Mouse (Mus musculus): ENCODE results near the gene Nmnat2. TPM values are rescaled to one million over a fixed set of nuclear protein-coding genes. Genes with fewer than 3 reads are reported as not detected.

Nmnat2 gene
- polyA plus RNA-seq, 1 experiment from 2014 or later, result 0.89 TPM

- no peak for ATAC-seq (replicated peaks; ENCODE audit: insufficient number of reproducible peaks, insufficient read depth, low FRiP score, low read depth)
- WGBS, result 63% methylated on average over 4 of the region's 4 CpGs
- H3K9ac ChIP-seq, result no peak overlapping the region
- H3K36me3 ChIP-seq, result no peaks in the 10 kb centered on the region
- H3K4me1 ChIP-seq (replicated peaks), result 0 out of 2 replicates have a peak, but pooled peaks cover 2% of the 10 kb centered on the region
- no peak overlapping the region for H3K4me2 ChIP-seq
- no peaks in the 10 kb centered on the region for H3K27me3 ChIP-seq
- no peak overlapping the region for H3K27ac ChIP-seq
- no peak overlapping the region for H3K4me3 ChIP-seq
- no peaks in the 10 kb centered on the region for H3K9me3 ChIP-seq (replicated peaks)
These were observed 68.2 kb downstream of the Nmnat2 start for GRCm38 (mm10) chr1:153023018-153023417.

DNA sequence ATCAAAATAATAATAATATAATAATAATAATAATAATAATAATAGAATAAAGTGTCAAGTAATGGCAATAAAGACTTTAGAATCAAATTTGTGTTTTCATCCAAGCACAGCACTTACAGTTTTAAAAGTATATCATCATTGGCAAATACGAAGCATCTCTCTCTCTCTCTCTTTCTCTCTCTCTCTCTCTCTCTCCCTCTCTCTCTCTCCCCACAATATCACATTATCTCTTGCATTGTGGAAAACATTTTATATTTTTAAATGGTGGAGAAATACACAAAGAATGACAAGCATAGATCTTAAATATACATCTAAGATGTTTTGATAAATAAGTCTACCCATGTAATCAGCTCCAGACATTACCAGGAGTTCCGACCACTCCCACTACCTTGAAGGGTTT lies 69.1 kb downstream of the Nmnat2 start:
- Histone ChIP-seq H3K27ac (no peak overlapping the region), H3K4me3 (no peak overlapping the region), H3K27me3 (no peaks in the 10 kb centered on the region), H3K9me3 (replicated peaks) (no peaks in the 10 kb centered on the region), H3K9ac (no peak overlapping the region), H3K36me3 (no peaks in the 10 kb centered on the region), H3K4me1 (replicated peaks) (0 out of 2 replicates have a peak, but pooled peaks cover 2% of the 10 kb centered on the region), H3K4me2 (no peak overlapping the region)
- no peak for ATAC-seq (replicated peaks; ENCODE audit: insufficient number of reproducible peaks, insufficient read depth, low FRiP score, low read depth)
- WGBS, result 82% methylated on average over 2 of the region's 2 CpGs

DNA sequence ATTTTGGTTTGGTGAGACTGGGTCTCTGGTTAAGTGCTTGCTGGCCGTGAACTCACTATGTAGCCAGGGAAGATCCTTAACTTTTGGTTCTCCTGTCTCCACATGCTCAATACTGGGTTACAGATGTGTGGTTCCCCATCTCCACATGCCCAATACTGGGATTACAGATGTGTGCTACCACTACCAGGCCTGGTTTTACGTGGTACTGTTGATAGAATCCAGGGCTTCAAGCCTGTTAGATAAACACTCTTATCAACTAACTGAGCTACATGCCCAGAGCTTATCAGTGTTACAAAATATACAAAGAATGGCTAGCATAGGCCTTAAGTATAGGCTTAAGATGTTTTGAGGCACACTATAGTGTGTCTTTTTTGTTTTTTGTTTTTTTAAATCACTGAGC lies 69.7 kb downstream of the Nmnat2 start:
- Histone ChIP-seq H3K27me3 (no peaks in the 10 kb centered on the region), H3K36me3 (no peaks in the 10 kb centered on the region), H3K9me3 (replicated peaks) (no peaks in the 10 kb centered on the region), H3K4me3 (no peak overlapping the region), H3K4me1 (replicated peaks) (0 out of 2 replicates have a peak, but pooled peaks cover 2% of the 10 kb centered on the region), H3K4me2 (no peak overlapping the region), H3K9ac (no peak overlapping the region), H3K27ac (no peak overlapping the region)
- 32% methylated on average over 2 of the region's 2 CpGs for WGBS
- no peak for ATAC-seq (replicated peaks; ENCODE audit: insufficient number of reproducible peaks, insufficient read depth, low FRiP score, low read depth)

GRCm38 (mm10) chr1:153031345-153031744 lies 76.6 kb downstream of the Nmnat2 start:
- WGBS, result 56% methylated on average over 6 of the region's 6 CpGs
- H3K27ac ChIP-seq, result no peak overlapping the region

DNA sequence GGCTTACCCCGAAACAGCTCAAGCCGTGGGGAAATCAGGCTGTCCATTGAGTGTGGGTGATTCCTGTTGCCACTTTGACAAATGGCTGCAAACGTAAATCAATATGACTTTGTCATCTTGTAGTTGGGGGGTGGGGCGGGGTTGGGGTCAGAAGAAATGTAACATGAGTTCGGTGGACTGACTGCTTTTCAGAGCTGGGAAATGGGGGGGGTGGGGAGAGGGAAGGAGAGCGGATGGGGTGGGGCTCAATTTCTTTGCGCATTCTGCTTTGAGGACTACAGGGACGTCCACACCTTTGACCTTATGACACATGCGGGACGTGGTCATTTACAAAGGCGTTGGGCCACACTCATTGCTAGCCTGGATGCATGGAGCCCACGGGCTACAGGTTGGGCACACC lies 77.2 kb downstream of the Nmnat2 start:
- WGBS, result 72% methylated on average over 12 of the region's 12 CpGs
- no peaks in the 10 kb centered on the region for H3K27me3 ChIP-seq
- peaks cover 14% of the 10 kb centered on the region for H3K4me1 ChIP-seq (replicated peaks)
- H3K4me3 ChIP-seq, result no peak overlapping the region
- H3K36me3 ChIP-seq, result no peaks in the 10 kb centered on the region
- H3K4me2 ChIP-seq, result no peak overlapping the region
- no peak overlapping the region for H3K9ac ChIP-seq
- no peaks in the 10 kb centered on the region for H3K9me3 ChIP-seq (replicated peaks)
- H3K27ac ChIP-seq, result no peak overlapping the region
- no peak for ATAC-seq (replicated peaks; ENCODE audit: insufficient number of reproducible peaks, insufficient read depth, low FRiP score, low read depth)

More at GRCm38 (mm10) chr1:153031345-153031744, 76.6 kb downstream of the Nmnat2 start:
- Histone ChIP-seq H3K27me3 (no peaks in the 10 kb centered on the region), H3K4me1 (replicated peaks) (peaks cover 14% of the 10 kb centered on the region), H3K36me3 (no peaks in the 10 kb centered on the region), H3K4me3 (no peak overlapping the region), H3K4me2 (no peak overlapping the region), H3K9me3 (replicated peaks) (no peaks in the 10 kb centered on the region), H3K9ac (no peak overlapping the region)
- no peak for ATAC-seq (replicated peaks; ENCODE audit: insufficient number of reproducible peaks, insufficient read depth, low FRiP score, low read depth)

- ATAC-seq (replicated peaks; ENCODE audit: insufficient number of reproducible peaks, insufficient read depth, low FRiP score, low read depth), result no peak
- Histone ChIP-seq H3K4me3 (no peak overlapping the region), H3K4me2 (no peak overlapping the region), H3K4me1 (replicated peaks) (peaks cover 14% of the 10 kb centered on the region), H3K27ac (no peak overlapping the region), H3K27me3 (no peaks in the 10 kb centered on the region), H3K9me3 (replicated peaks) (no peaks in the 10 kb centered on the region), H3K36me3 (no peaks in the 10 kb centered on the region), H3K9ac (no peak overlapping the region)
- WGBS, result 57% methylated on average over 5 of the region's 5 CpGs
These were observed 78.5 kb downstream of the Nmnat2 start for GRCm38 (mm10) chr1:153033145-153033908.

GRCm38 (mm10) chr1:153034064-153034463 lies 79.3 kb downstream of the Nmnat2 start:
- no peak overlapping the region for H3K27ac ChIP-seq
- no peaks in the 10 kb centered on the region for H3K9me3 ChIP-seq (replicated peaks)
- no peak overlapping the region for H3K9ac ChIP-seq
- no peak overlapping the region for H3K4me2 ChIP-seq
- no peak for ATAC-seq (replicated peaks; ENCODE audit: insufficient number of reproducible peaks, insufficient read depth, low FRiP score, low read depth)
- H3K36me3 ChIP-seq, result no peaks in the 10 kb centered on the region
- no peaks in the 10 kb centered on the region for H3K27me3 ChIP-seq
- H3K4me1 ChIP-seq (replicated peaks), result peaks cover 14% of the 10 kb centered on the region
- WGBS, result 52% methylated on average over 7 of the region's 7 CpGs
- H3K4me3 ChIP-seq, result no peak overlapping the region

GRCm38 (mm10) chr1:153035328-153035944 lies 80.6 kb downstream of the Nmnat2 start:
- Histone ChIP-seq H3K27me3 (no peaks in the 10 kb centered on the region), H3K36me3 (no peaks in the 10 kb centered on the region), H3K4me3 (no peak overlapping the region), H3K27ac (0 out of 2 replicates have a peak overlapping the region, but pooled peaks have one; percentile 1), H3K4me1 (replicated peaks) (peaks cover 18% of the 10 kb centered on the region), H3K4me2 (no peak overlapping the region), H3K9ac (no peak overlapping the region), H3K9me3 (replicated peaks) (no peaks in the 10 kb centered on the region)
- WGBS, result 36% methylated on average over 6 of the region's 6 CpGs
- ATAC-seq (replicated peaks; ENCODE audit: insufficient number of reproducible peaks, insufficient read depth, low FRiP score, low read depth), result no peak

GRCm38 (mm10) chr1:153037353-153038345 lies 82.9 kb downstream of the Nmnat2 start:
- no peaks in the 10 kb centered on the region for H3K9me3 ChIP-seq (replicated peaks)
- WGBS, result 72% methylated on average over 10 of the region's 10 CpGs
- H3K27ac ChIP-seq, result no peak overlapping the region
- H3K9ac ChIP-seq, result no peak overlapping the region
- ATAC-seq (replicated peaks; ENCODE audit: insufficient number of reproducible peaks, insufficient read depth, low FRiP score, low read depth), result no peak
- H3K4me2 ChIP-seq, result no peak overlapping the region
- no peak overlapping the region for H3K4me3 ChIP-seq
- H3K36me3 ChIP-seq, result no peaks in the 10 kb centered on the region
- H3K27me3 ChIP-seq, result no peaks in the 10 kb centered on the region
- peaks cover 16% of the 10 kb centered on the region for H3K4me1 ChIP-seq (replicated peaks)

- H3K36me3 ChIP-seq, result no peaks in the 10 kb centered on the region
- 0 out of 2 replicates have a peak, but pooled peaks cover 4% of the 10 kb centered on the region for H3K27me3 ChIP-seq
- peak; percentile 41 for ATAC-seq (replicated peaks; ENCODE audit: insufficient number of reproducible peaks, insufficient read depth, low FRiP score, low read depth)
- peaks cover 8% of the 10 kb centered on the region for H3K4me1 ChIP-seq (replicated peaks)
- no peak overlapping the region for H3K9ac ChIP-seq
- no peaks in the 10 kb centered on the region for H3K9me3 ChIP-seq (replicated peaks)
- WGBS, result 32% methylated on average over 3 of the region's 3 CpGs
- H3K4me2 ChIP-seq, result no peak overlapping the region
- no peak overlapping the region for H3K27ac ChIP-seq
- H3K4me3 ChIP-seq, result no peak overlapping the region
These were observed 85.3 kb downstream of the Nmnat2 start for GRCm38 (mm10) chr1:153040091-153040490.

GRCm38 (mm10) chr1:153041046-153041445 lies 86.3 kb downstream of the Nmnat2 start:
- Histone ChIP-seq H3K27me3 (0 out of 2 replicates have a peak, but pooled peaks cover 4% of the 10 kb centered on the region), H3K27ac (no peak overlapping the region), H3K9me3 (replicated peaks) (no peaks in the 10 kb centered on the region), H3K36me3 (no peaks in the 10 kb centered on the region), H3K9ac (no peak overlapping the region), H3K4me1 (replicated peaks) (peaks cover 4% of the 10 kb centered on the region; the same call in 1 of the 2 replicates), H3K4me2 (no peak overlapping the region), H3K4me3 (no peak overlapping the region)
- ATAC-seq (replicated peaks; ENCODE audit: insufficient number of reproducible peaks, insufficient read depth, low FRiP score, low read depth), result no peak
- 62% methylated on average over 2 of the region's 2 CpGs for WGBS
